Mouse (Mus musculus) adrenal gland, adult (tissue): ENCODE measurements around the gene Mre11a.

ENCODE experiments used
- DNase-seq, 2 experiments: peaks; one replicate each; pipeline ENCODE4 v3.0.0; 2022 to 2023; ENCODE audit warnings: low spot score in 1 of 2; ENCODE audit not compliant: inconsistent age in 2 of 2

Gene Mre11a

GRCm38 (mm10) chr9:14784039-14785002 is at the start of gene Mre11a, which contains the start of gene Ankrd49:
Mre11a (plus strand) TSS chr9:14784654.
Ankrd49 (minus strand) TSS chr9:14784856.
- DNase-seq = peak; percentile 94 to 99

GRCm38 (mm10) chr9:14739498-14740150 is 44.8 kb upstream of the Mre11a start:
- DNase-seq = peak; percentile 42 to 74

GRCm38 (mm10) chr9:14740151-14740924 is 44.1 kb upstream of the Mre11a start, which contains the start of gene Piwil4:
Piwil4 (minus strand) TSS chr9:14740733.
- no peak for DNase-seq

GRCm38 (mm10) chr9:14750901-14751502 is 33.5 kb upstream of the Mre11a start:
- peak; percentile 13 to 50 for DNase-seq

- DNase-seq = peak; percentile 43 to 68
Measured at GRCm38 (mm10) chr9:14751503-14752000, 32.9 kb upstream of the Mre11a start.

- peak; percentile 72 to 85 for DNase-seq
Measured at GRCm38 (mm10) chr9:14752001-14752522, 32.4 kb upstream of the Mre11a start, which contains the start of gene Fut4. Fut4 (minus strand) TSS chr9:14752393.

GRCm38 (mm10) chr9:14753947-14754346 is 30.5 kb upstream of the Mre11a start:
- no peak for DNase-seq

GRCm38 (mm10) chr9:14754469-14754868 is 30.0 kb upstream of the Mre11a start:
- no peak for DNase-seq

- no peak for DNase-seq
Measured at GRCm38 (mm10) chr9:14758590-14758989, 25.9 kb upstream of the Mre11a start.

- DNase-seq = no peak
Measured at GRCm38 (mm10) chr9:14759261-14759660, 25.2 kb upstream of the Mre11a start.

GRCm38 (mm10) chr9:14764765-14765164 is 19.7 kb upstream of the Mre11a start:
- peak; percentile 24 to 77 for DNase-seq

- DNase-seq = no peak
Measured at GRCm38 (mm10) chr9:14769811-14770210, 14.6 kb upstream of the Mre11a start.

- no peak for DNase-seq
Measured at GRCm38 (mm10) chr9:14770803-14771471, 13.5 kb upstream of the Mre11a start, which contains the start of gene 1700012B09Rik. 1700012B09Rik (minus strand) TSS chr9:14771030.

- no peak for DNase-seq
Measured at GRCm38 (mm10) chr9:14772074-14772473, 12.4 kb upstream of the Mre11a start.

- DNase-seq = peak in 1 of 2 experiments; percentile 36
Measured at GRCm38 (mm10) chr9:14773813-14774212, 10.6 kb upstream of the Mre11a start.

GRCm38 (mm10) chr9:14778341-14778740 is 6.1 kb upstream of the Mre11a start:
- no peak for DNase-seq

- no peak for DNase-seq
Measured at GRCm38 (mm10) chr9:14787356-14787755, 2.9 kb downstream of the Mre11a start.

- peak in 1 of 2 experiments; percentile 53 for DNase-seq
Measured at GRCm38 (mm10) chr9:14805714-14806113, 21.3 kb downstream of the Mre11a start.

GRCm38 (mm10) chr9:14806786-14807185 is 22.3 kb downstream of the Mre11a start:
- no peak for DNase-seq
